Mouse (Mus musculus): ENCODE results near the gene Nqo1.

GRCm38 (mm10) chr8:107437711-107438110 lies 34.7 kb upstream of the Nqo1 start:
- TF ChIP-seq EP300 (IDR thresholded peaks at IDR 0.05; ENCODE audit: insufficient read depth, low read depth, low read length): no peak
- TF ChIP-seq CTCF (IDR thresholded peaks at IDR 0.05; ENCODE audit: low read depth, low read length): no peak
- no peak for TF ChIP-seq POLR2A (IDR thresholded peaks at IDR 0.05; ENCODE audit: insufficient read depth, low read length)

All from ES-Bruce4 (cell line).